Mouse (Mus musculus): ENCODE data around the gene B3galt2. TPM values are rescaled to one million over a fixed set of nuclear protein-coding genes. Genes with fewer than 3 reads are reported as not detected.

Gene B3galt2
- polyA plus RNA-seq, 1 experiment from 2014 or later = 0.70 TPM

DNA sequence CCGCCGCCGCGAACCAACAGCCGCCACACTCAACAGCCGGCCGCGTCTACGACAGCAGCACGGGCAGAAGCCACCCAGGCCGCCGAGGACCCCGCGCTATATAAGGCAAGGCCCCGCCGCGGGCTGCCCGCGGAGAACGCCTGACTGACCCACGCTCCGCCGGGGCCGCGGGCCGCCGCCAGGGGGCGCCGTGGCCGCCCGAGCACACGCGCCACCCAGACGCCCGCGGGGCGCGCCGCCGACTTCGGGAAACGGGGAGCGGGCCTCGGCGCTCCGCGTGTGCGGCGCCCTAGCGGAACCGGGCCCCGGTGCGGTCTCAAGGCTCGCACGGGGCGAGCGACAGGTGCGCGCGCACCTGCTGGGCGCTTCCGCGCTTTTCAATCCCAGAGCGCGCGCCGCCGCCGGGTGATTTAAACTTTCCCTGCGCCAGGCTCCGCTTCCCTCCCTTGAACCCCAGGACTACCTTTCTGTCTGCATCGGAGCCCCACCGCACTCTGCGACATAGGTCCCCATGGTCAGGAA, 62.3 kb downstream of the B3galt2 start, which contains the start of gene Cdc73:
Gene Cdc73, minus strand, starts transcription at position 153 of the 522 bp plus-strand sequence.
- Histone ChIP-seq H3K27me3 (no peaks in the 10 kb centered on the region), H3K36me3 (peaks cover 7% of the 10 kb centered on the region), H3K4me2 (peak within 1 kb of the TSS; percentile 65), H3K4me3 (replicated peaks) (peak within 1 kb of the TSS; percentile 73), H3K4me1 (replicated peaks) (0 out of 2 replicates have a peak, but pooled peaks cover 5% of the 10 kb centered on the region), H3K9ac (replicated peaks) (peak within 1 kb of the TSS; percentile 89), H3K27ac (peak within 1 kb of the TSS; percentile 89), H3K9me3 (no peaks in the 10 kb centered on the region)
- WGBS = under 1% methylated on average over 66 of the region's 74 CpGs
- peak; percentile 99 for ATAC-seq (ENCODE audit: insufficient number of reproducible peaks, insufficient read depth, low FRiP score, low TSS enrichment, low read depth)

Other genes with a start within 250 kb of the B3galt2 start
- 33.7 and 39.7 TPM in 2 replicates for gene Cdc73, start 62.2 kb downstream of the B3galt2 start, polyA plus RNA-seq (2016; fragmentation: Nextera tagmentation; extraction: Ambion mirVana)
- gene Glrx2, start 75.7 kb downstream of the B3galt2 start, polyA plus RNA-seq (2016; fragmentation: Nextera tagmentation; extraction: Ambion mirVana) = 119 and 122 TPM in 2 replicates
- 24.2 and 28.7 TPM in 2 replicates for gene Trove2, start 136.4 kb downstream of the B3galt2 start, polyA plus RNA-seq (2016; fragmentation: Nextera tagmentation; extraction: Ambion mirVana)
- gene Uchl5, start 136.6 kb downstream of the B3galt2 start, polyA plus RNA-seq (2016; fragmentation: Nextera tagmentation; extraction: Ambion mirVana) = 84.4 and 91.9 TPM in 2 replicates

Data from limb, embryonic 12.5 days (tissue).